Mouse (Mus musculus) 3T3-L1 (cell line): ENCODE data around the gene Srsf1.
A peak's percentile ranks its signal among the peaks of the same experiment; 100 is the strongest.

Source experiments
- DNase-seq: peaks from one replicate; pipeline ENCODE4 v3.0.0-alpha.2; 2015; ENCODE audit warnings: low read depth, low spot score

Gene Srsf1

GRCm38 (mm10) chr11:88046944-88047794 is at the start of gene Srsf1:
TSS of gene Srsf1 (plus strand) at chr11:88047373.
- peak; percentile 96 for DNase-seq

DNA sequence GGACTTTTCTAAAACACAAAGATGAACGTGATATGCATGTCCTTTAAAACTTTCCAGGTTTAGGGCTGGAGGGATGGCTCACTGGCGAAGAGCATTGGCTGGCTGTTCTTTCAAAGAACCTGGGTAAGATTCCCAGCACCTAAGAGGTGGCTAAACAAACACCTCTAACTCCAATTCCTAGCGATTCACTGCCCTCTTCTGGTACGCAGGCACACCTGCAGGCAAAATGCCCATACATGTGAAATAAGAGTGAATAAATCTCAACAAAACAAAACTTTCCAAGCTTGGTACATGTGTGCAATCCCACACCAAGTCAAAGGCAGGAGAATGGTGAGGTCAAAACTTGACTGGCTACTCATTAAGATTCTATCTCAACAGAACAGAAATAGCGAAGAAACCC is 47.4 kb upstream of the Srsf1 start:
- no peak for DNase-seq

DNA sequence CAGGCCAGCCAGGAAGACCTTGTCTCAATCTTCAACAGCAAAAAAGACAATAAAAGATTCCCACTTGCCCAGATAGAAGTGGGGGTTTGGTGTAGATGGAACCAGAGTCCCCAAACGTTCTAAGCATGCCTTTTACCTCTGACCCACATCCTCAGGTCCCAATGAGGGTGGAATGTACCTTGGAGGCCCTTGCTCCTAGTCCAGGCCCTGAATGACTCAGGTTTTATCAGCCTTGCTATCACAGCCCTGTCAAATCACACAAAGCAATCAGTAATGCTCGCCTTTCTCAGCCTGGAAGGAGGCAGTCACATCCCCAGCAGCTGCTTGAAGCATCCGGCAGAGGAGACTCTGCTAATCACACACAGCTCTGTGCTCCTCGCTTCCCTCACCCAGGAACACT is 44.4 kb upstream of the Srsf1 start:
- no peak for DNase-seq

GRCm38 (mm10) chr11:88004123-88004522 is 43.0 kb upstream of the Srsf1 start:
- DNase-seq, result peak; percentile 56

DNA sequence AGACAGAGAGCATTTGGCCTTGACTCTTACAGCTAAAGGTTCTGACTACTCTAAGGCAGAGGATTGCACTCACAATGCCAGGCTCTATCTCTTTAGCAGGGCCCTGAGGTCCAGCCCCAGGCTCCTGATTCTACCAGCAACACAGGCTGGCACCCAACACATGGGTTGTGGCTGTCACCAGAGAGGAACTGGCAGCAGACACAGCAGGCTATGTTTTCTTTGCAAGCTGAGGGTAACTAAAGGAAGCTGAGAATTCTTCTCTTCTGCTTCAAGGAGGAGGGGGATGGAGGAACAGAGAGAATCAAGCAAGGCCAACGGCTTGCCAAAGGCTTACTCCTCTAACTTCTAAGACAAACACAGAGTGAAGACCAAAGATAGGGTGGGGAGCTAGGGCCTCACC is 38.5 kb upstream of the Srsf1 start:
- DNase-seq, result no peak

GRCm38 (mm10) chr11:88009542-88010190 is 37.5 kb upstream of the Srsf1 start:
- no peak for DNase-seq

DNA sequence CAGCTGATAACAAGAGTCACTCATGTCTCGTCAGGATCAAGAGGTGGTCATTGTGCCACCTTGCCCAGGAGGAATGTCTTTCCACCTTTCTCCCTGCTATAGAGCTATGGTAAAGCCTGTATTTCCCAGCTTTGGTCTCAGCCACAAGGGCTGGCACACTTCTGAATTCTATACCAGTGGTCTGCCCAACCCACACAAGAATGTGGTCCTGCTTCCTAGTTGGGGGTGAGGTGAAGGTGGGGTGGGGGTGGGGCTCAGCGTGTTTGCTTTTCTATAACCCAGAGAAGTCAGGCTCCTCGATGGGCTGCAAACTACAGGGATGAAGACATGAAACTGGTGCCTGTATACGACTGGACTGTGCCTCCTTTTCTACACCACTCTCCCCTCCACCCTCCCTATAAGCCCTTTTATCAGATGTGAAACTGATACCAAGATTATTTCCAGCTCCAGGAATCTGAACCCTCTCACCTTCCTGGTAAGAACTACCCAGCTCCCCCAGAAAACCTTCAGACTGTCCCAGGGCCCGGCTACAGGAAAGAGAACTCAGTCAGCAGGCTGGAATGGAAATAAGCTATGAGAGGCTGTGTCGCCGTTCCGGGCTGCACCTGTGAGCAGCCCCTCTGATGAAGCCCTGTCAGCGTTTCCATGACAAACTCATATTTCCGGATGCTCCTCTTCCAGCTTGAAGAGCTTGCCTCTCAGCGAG is 35.8 kb upstream of the Srsf1 start:
- no peak for DNase-seq

DNA sequence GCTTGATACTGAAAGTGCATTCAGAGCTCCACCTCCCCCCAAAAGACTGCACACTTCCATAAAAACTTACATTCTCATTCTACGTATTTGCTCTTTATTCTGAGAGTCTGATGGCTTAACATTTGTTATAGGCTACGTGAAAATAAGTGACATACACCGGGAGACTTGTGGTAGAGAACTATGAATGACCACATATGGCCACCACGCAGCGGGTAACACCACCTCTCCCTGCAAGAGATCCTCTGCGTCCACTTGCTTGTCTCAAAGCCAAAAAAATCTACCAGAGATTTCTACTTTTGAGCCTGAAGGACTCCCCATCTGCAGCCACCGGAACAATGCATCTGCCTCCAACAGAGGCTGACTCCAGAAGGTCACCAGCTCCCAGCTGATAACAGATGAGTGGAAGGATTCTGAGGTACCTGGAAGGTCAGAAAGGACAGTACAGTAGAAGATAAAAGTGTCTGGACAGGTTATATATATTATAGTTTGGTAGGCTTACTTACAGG is 35.2 kb upstream of the Srsf1 start:
- no peak for DNase-seq

- DNase-seq, result no peak
Observed at GRCm38 (mm10) chr11:88012621-88013244, 34.4 kb upstream of the Srsf1 start.

DNA sequence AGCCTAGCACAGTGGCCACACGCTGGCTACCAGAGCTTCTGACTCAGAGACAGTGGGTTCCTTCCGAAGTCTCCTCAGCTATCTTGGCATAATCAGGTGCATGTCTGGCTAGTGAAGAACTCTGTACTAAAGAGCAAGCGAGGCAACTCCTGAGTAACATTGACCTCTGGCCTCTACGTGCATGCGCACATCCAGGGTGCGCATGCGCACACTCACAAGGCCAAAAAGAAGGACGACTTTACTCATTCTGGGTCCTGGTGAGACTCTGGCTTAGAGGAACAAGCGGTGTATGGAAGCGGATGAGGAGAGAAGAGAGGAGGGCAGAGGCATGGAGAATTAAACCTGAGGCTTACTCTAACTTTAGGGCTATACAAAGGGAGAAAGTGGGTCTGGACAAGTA is 33.5 kb upstream of the Srsf1 start:
- no peak for DNase-seq

DNA sequence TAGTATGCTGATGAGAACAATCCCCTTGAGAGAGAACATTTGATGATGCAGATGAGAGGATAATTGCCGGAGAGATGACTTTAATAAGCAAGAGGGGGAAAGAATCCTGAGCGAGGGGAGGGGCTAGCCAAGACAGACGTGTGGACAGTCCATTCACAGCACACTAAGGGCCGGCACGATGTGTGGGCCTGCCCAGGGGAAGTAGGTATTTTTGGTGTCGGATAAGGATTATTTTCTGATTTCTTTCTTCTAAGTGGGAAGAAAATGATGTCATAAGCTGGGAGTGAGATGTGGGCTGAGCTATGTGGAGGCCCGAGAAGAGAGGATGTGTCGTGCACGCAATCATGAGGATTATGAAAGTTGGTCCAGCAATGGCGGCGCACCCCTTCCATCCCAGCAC is 32.0 kb upstream of the Srsf1 start:
- DNase-seq, result no peak

DNA sequence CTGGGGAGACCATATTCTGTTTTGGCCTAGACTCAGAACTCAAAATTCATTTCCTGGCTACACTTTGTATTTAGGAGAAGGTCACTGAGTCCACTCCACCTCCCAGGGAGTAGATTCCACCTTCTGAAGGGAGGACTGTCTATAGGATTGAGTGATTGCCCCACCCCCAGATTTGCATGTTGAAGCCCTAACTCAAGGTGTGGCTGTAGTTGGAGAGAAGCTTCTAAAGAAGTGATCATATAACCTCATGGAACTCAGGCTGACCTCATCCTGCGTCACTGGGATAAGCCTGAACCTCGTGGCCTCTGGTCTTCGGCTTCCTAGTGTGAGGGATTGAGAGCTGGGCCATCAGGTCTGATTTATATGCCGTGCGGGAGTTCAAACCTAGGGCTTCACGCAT is 31.4 kb upstream of the Srsf1 start:
- DNase-seq, result no peak

GRCm38 (mm10) chr11:88023933-88024332 is 23.2 kb upstream of the Srsf1 start:
- DNase-seq, result peak; percentile 48

DNA sequence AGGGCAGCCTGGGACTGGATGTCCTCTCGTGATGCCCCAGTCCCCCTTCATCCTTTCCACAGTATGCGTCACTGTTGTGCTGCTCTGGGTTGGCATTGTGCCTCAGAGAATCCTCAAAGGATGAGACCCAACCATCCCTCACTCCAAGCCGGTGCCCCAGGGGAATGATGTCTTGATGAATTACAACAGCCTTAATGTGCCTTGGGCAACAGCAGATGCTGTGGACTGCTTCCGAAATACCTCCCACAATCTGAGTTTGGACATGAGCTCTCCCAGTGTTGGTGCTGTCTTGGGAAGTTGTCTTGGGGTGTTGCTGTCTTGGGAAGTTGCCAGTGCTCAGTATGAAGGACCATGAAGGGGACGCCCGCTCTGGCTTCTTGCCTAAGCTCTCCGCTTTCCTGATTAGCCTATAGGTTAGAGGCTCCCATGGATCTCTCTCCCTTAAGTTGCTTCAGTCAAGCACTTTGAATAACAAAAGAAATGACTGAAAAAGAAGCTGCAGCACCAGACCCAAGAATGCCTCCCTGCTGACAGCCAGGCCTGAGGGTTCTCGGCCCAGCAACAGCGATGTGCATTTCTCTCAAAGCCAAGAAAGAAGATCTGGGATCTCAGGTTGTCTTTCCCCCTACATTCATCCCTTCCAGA is 19.7 kb upstream of the Srsf1 start:
- DNase-seq, result peak; percentile 44

DNA sequence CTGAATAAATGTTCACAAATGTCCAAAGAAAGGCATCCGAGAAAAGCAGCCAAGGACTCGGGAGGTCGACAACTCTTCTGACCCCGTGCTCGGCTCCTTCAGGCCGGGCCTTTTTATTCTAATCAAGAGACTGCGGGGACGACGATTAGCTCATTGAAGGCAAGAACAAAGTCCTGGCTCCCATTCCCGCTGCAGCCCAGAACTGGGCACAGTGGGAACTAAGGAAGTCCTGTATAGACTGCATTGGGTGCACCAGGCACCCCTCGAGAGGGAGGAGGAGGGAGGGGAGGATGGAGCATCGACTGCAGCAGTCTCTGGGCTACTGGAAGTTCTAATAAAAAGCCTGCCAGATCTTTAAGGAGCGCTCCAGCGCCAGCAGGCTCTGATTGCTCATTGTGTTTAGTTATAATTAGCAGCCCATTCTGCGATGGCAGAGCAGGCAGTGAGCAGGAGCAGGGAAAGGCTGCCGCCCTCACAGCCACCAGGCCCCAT is 18.9 kb upstream of the Srsf1 start:
- DNase-seq, result no peak

DNA sequence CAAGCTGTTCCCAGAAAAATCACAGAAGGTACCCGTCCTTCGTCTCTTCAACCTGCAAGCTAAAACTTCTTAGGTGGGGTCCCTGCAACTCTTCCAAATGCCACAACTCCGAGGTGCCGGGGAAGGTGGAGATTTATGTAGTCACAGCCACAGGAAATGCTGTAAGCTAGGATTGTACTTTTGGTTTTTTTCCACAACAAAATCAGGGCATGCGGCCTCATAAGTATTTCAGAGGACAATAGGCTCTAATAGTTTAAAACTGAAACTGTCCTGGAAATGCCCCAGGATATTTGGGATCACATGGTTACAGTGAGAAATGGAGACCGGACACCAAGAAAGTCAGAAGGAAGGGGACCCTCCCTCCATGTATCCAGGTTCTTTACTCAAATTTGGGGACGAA is 17.0 kb upstream of the Srsf1 start:
- no peak for DNase-seq

DNA sequence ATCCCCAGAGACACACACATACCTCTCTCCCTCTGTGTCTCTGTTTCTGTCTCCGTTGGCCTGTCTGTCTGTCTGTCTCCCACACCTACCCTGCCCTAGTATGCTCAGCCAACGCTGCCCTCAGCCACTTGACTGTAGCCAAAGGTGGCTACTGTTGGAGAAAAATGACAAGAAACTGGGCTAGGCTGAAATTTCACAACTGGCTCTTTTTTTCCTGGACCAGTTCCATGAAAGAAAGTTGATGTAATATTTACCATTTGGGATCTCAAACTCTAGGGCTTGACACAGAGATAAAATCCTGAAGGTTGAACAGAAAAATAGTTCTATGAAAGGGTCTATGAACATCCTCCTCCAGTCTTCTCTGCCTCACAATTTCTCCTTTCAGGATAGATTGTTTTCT is 16.3 kb upstream of the Srsf1 start:
- DNase-seq, result peak; percentile 43

DNA sequence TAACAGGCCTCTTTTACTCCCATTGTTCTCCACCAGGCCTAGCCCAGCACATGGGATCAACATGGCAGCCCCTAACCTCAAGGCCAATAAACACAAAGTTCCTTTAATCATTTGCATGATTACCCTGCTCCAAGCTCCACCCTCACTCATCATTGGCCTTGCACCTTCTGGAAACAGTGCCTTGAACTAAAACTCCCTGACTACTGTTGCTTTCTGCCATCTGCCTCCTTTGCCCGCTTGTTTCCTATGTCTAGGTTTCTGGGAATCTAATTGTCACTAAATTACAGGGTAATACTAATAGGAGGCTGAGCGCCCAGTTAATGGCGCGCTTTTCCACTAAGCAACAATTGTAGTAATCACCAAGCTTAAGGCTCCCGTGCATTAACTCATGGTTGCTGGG is 15.4 kb upstream of the Srsf1 start:
- no peak for DNase-seq

- no peak for DNase-seq
Observed at GRCm38 (mm10) chr11:88035970-88036369, 11.2 kb upstream of the Srsf1 start.

DNA sequence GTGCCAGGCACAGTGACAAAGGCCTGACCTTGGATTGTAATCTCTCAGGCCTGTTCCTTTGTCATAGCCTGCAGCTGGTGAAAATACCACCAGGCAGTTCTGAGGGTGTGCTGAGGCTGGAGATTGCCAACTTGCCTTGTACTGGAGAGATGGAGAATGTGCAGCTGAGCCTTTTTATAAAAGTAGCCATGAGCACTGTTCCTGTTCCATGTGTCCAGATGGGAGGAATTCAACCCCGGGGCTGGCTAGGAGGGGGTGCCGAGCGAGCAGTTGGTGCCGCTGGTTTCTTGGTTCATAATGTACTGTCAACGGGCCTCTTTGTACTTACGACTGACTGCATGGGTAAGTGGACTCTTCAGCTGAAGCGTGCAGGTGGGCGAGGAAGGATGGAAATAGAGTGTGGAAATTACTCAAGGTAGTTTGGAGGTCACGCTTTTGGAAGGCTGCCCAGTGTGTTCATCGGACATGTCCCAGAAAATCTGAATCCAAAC is 10.4 kb upstream of the Srsf1 start:
- DNase-seq, result no peak

GRCm38 (mm10) chr11:88037386-88037785 is 9.8 kb upstream of the Srsf1 start:
- DNase-seq, result no peak
